Mouse (Mus musculus) testis, postnatal 10 days (tissue): ENCODE measurements around the gene Fgfr2.

Experiments used
- DNase-seq: peaks from one replicate; pipeline ENCODE4 v3.0.0; 2021; ENCODE audit warnings: low spot score

The Fgfr2 gene

GRCm38 (mm10) chr7:133040688-133041345, 82.3 kb downstream of the Fgfr2 start:
- DNase-seq, result peak; percentile 69

- no peak for DNase-seq
Measured at GRCm38 (mm10) chr7:133039556-133040255, 83.4 kb downstream of the Fgfr2 start.

GRCm38 (mm10) chr7:133037618-133038017, 85.5 kb downstream of the Fgfr2 start:
- DNase-seq, result no peak

- no peak for DNase-seq
Measured at GRCm38 (mm10) chr7:133037217-133037616, 85.9 kb downstream of the Fgfr2 start.

GRCm38 (mm10) chr7:133035901-133036300, 87.2 kb downstream of the Fgfr2 start:
- DNase-seq, result no peak

- DNase-seq, result peak; percentile 69
Measured at GRCm38 (mm10) chr7:133032589-133033203, 90.5 kb downstream of the Fgfr2 start.

- DNase-seq, result no peak
Measured at GRCm38 (mm10) chr7:133029496-133030047, 93.6 kb downstream of the Fgfr2 start.

GRCm38 (mm10) chr7:133029004-133029403, 94.1 kb downstream of the Fgfr2 start:
- DNase-seq, result no peak

- DNase-seq, result no peak
Measured at GRCm38 (mm10) chr7:133027930-133028329, 95.2 kb downstream of the Fgfr2 start.

GRCm38 (mm10) chr7:133024694-133025093, 98.5 kb downstream of the Fgfr2 start:
- DNase-seq, result no peak

- DNase-seq, result no peak
Measured at GRCm38 (mm10) chr7:133019481-133020020, 103.6 kb downstream of the Fgfr2 start.

GRCm38 (mm10) chr7:133018961-133019360, 104.2 kb downstream of the Fgfr2 start:
- DNase-seq, result no peak

- no peak for DNase-seq
Measured at GRCm38 (mm10) chr7:133015416-133016070, 107.6 kb downstream of the Fgfr2 start.

- DNase-seq, result no peak
Measured at GRCm38 (mm10) chr7:133014631-133015030, 108.5 kb downstream of the Fgfr2 start.

GRCm38 (mm10) chr7:133013923-133014322, 109.2 kb downstream of the Fgfr2 start:
- DNase-seq, result no peak

GRCm38 (mm10) chr7:133012637-133013366, 110.3 kb downstream of the Fgfr2 start:
- DNase-seq, result no peak

- no peak for DNase-seq
Measured at GRCm38 (mm10) chr7:133011611-133012010, 111.5 kb downstream of the Fgfr2 start.

- DNase-seq, result no peak
Measured at GRCm38 (mm10) chr7:133011191-133011590, 112.0 kb downstream of the Fgfr2 start.

GRCm38 (mm10) chr7:133010477-133010876, 112.7 kb downstream of the Fgfr2 start:
- no peak for DNase-seq

- no peak for DNase-seq
Measured at GRCm38 (mm10) chr7:133009676-133010075, 113.5 kb downstream of the Fgfr2 start.

- no peak for DNase-seq
Measured at GRCm38 (mm10) chr7:133008663-133009062, 114.5 kb downstream of the Fgfr2 start.
